Mouse (Mus musculus) liver, adult 2 months (tissue): ENCODE data around the gene Cbwd1.

Source experiments
- CTCF ChIP-seq: fragments of 200-500 bp; IDR thresholded peaks from 2 replicates; pipeline ENCODE4 v1.5.1; 2011; ENCODE audit warnings: low read depth, low read length, control low read depth
- POLR2A ChIP-seq: fragments of 200-500 bp; IDR thresholded peaks from 2 replicates; pipeline ENCODE4 v1.6.1; 2011; ENCODE audit warnings: low read length, control low read depth; ENCODE audit not compliant: insufficient read depth; ENCODE audit errors: extremely low read depth

DNA sequence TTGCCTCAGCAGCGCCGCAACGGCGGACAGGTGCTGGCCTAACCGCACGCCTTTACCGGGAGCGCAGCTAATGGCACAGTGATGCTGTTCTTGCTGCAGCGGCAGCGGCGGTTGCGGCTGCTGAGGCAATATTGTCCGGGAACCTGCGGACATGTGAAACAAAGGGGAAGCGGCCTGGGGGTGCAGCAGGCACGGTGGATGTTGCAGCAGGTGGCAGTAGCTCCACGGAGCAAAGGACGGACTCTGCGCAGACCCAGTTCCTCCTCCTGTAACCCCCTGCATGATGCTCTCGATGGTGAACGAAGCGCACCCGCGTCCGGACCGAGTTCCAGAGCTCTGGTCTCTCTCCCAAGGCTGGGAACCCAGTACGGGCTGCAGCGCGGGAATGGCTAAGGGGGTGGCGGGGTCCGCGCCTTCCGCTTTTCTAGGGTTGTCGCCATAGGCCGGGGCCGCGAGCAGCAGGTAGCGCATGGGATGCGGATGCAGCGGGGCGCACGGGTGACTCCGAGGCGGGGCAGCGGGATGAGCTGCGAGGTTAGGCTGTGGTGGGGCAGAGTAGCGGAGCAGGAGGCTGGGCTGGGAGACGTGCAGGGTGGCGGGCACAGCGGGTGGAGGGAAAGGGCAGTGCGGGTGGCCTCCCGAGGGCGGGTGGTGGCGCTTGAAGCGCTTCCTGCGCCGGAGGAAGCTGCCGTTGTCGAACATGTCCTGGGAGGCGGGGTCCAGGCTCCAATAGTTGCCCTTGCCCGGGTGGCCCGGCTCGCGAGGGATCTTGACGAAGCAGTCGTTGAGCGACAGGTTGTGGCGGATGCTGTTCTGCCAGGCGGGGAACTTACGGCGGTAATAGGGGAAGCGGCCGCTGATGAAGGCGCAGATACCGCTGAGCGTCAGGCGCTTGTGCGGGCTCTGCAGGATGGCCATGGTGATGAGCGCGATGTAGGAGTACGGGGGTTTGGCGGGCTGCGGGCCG, 61.5 kb downstream of the Cbwd1 start:
- TF ChIP-seq CTCF: no peak
- TF ChIP-seq POLR2A: no peak
